Mouse (Mus musculus): ENCODE measurements around the gene Sufu. TPM values are rescaled to one million over a fixed set of nuclear protein-coding genes. Genes with fewer than 3 reads are reported as not detected.

Gene Sufu
- polyA plus RNA-seq, 1 experiment from 2014 or later, result 29.1 TPM

GRCm38 (mm10) chr19:46525691-46526631 is 129.3 kb downstream of the Sufu start:
- DNase-seq (peak; percentile 42), ATAC-seq (ENCODE audit: low FRiP score, low TSS enrichment) (no peak)
- no peak overlapping the region for H3K9ac ChIP-seq (replicated peaks; ENCODE audit: low read length)
- no peaks in the 10 kb centered on the region for H3K27me3 ChIP-seq (ENCODE audit: control insufficient read depth, insufficient read depth, low read length)
- no peaks in the 10 kb centered on the region for H3K36me3 ChIP-seq (ENCODE audit: control insufficient read depth, insufficient read depth, low read length)
- H3K4me3 ChIP-seq (replicated peaks; ENCODE audit: low read depth, low read length), result no peak overlapping the region
- WGBS, result 35% methylated on average over 10 of the region's 10 CpGs
- no peaks in the 10 kb centered on the region for H3K9me3 ChIP-seq (ENCODE audit: control insufficient read depth, low read length)
- 0 out of 2 replicates have a peak overlapping the region, but pooled peaks have one; percentile 41 for H3K27ac ChIP-seq (replicated peaks; ENCODE audit: low read depth, low read length)
- H3K4me2 ChIP-seq (ENCODE audit: low read length), result no peak overlapping the region
- H3K4me1 ChIP-seq (ENCODE audit: control insufficient read depth, insufficient read depth, low read length), result peaks cover 75% of the 10 kb centered on the region

DNA sequence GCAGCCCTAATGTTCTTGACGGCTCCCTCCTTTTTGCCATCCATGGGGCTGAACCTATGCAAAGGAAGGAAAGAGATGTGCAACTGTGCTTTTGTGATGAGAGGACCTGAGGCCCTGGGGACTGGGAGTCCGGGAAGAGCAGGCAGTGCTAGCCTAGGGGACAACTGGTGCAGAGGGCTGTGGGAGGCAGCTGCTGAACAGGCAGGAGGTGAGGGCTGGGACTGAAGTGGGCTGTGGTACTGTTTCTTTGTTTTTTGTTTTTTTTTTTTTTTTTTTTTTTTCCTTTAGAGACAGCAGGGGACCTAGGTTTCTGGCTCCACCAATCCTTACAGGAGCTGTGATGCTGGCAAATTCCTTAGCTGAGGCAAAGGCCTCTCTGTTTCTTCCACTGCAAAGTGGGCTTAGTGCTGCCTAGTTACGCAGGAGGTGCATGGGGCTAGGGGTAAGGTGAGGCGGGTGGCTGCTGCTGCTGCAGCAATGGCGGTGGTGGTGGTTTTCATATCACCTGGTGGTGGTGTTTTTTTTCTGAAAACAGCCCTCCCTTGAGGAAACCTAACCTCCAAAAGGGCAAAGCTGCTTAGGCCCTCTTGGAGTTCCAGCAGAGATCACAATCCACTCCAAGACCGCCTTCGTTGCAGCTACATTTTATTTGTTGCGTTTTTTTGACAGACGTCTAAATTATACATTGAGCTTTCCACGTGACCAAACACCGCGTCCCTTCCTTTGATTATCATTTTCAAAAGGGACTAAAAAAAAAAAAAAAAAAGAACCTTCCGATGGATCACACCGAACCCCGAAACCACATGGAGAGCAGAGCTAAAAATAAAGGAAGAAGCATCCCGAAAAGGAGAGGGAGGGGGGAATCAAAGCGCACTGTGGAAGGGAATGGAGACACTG is 131.2 kb downstream of the Sufu start:
- WGBS, result 7% methylated on average over 17 of the region's 17 CpGs
- peak; percentile 55 for DNase-seq

DNA sequence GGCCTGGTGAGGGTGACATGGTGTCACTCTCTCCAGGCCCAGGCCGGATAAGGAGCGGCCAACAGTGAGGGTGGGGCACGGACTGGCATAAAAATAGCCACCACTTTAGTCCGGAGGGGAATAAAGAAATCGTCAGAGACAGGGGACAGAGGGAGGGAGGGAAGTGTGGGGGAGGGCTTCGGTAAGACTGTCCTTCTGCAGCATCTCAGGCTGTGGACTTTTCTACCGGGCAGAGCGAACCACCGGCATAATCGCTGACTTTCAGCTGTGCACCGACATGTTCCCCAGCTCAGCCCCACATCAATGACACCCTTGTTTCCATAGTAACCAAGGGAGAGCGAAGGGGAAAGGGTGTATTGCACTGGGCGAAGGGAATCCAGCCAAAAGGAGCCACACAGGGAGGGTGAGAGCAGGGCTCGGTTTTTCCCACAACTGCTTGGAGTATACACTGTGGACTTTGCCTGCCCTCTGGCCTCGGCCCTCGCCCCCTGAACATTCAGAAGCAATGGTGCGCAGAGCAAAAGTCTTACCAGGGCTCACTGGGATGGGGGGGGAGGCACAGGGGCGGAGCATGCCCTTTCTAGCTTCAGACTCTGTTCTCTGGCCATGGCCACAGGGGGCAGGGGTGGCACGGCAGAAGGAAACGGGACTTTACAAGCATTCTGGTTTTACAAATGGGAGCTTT is 132.0 kb downstream of the Sufu start:
- peak overlapping the region; percentile 91 for H3K27ac ChIP-seq (replicated peaks; ENCODE audit: low read depth, low read length)
- no peaks in the 10 kb centered on the region for H3K27me3 ChIP-seq (ENCODE audit: control insufficient read depth, insufficient read depth, low read length)
- H3K9me3 ChIP-seq (ENCODE audit: control insufficient read depth, low read length), result no peaks in the 10 kb centered on the region
- WGBS, result under 1% methylated on average over 20 of the region's 20 CpGs
- H3K9ac ChIP-seq (replicated peaks; ENCODE audit: low read length), result peak overlapping the region; percentile 44; the same call in 1 of the 2 replicates
- peaks cover 97% of the 10 kb centered on the region for H3K4me1 ChIP-seq (ENCODE audit: control insufficient read depth, insufficient read depth, low read length)
- H3K4me2 ChIP-seq (ENCODE audit: low read length), result peak overlapping the region; percentile 54
- ATAC-seq (ENCODE audit: low FRiP score, low TSS enrichment) (peak; percentile 68), DNase-seq (peak; percentile 86)
- peak overlapping the region; percentile 19; the same call in 1 of the 2 replicates for H3K4me3 ChIP-seq (replicated peaks; ENCODE audit: low read depth, low read length)
- H3K36me3 ChIP-seq (ENCODE audit: control insufficient read depth, insufficient read depth, low read length), result no peaks in the 10 kb centered on the region

More for the DNA sequence above, 131.2 kb downstream of the Sufu start:
- ATAC-seq (ENCODE audit: low FRiP score, low TSS enrichment), result no peak
- peak overlapping the region; percentile 54 for H3K4me2 ChIP-seq (ENCODE audit: low read length)
- H3K27ac ChIP-seq (replicated peaks; ENCODE audit: low read depth, low read length), result peak overlapping the region; percentile 91
- H3K9me3 ChIP-seq (ENCODE audit: control insufficient read depth, low read length), result no peaks in the 10 kb centered on the region
- H3K36me3 ChIP-seq (ENCODE audit: control insufficient read depth, insufficient read depth, low read length), result no peaks in the 10 kb centered on the region
- peak overlapping the region; percentile 19; the same call in 1 of the 2 replicates for H3K4me3 ChIP-seq (replicated peaks; ENCODE audit: low read depth, low read length)
- H3K4me1 ChIP-seq (ENCODE audit: control insufficient read depth, insufficient read depth, low read length), result peaks cover 94% of the 10 kb centered on the region
- peak overlapping the region; percentile 44 for H3K9ac ChIP-seq (replicated peaks; ENCODE audit: low read length)
- H3K27me3 ChIP-seq (ENCODE audit: control insufficient read depth, insufficient read depth, low read length), result no peaks in the 10 kb centered on the region

GRCm38 (mm10) chr19:46529601-46530448 is 133.1 kb downstream of the Sufu start:
- Histone ChIP-seq H3K9me3 (ENCODE audit: control insufficient read depth, low read length) (no peaks in the 10 kb centered on the region), H3K27ac (replicated peaks; ENCODE audit: low read depth, low read length) (peak overlapping the region; percentile 91), H3K4me2 (ENCODE audit: low read length) (peak overlapping the region; percentile 54), H3K4me1 (ENCODE audit: control insufficient read depth, insufficient read depth, low read length) (peaks cover 88% of the 10 kb centered on the region), H3K4me3 (replicated peaks; ENCODE audit: low read depth, low read length) (no peak overlapping the region), H3K27me3 (ENCODE audit: control insufficient read depth, insufficient read depth, low read length) (no peaks in the 10 kb centered on the region), H3K9ac (replicated peaks; ENCODE audit: low read length) (peak overlapping the region; percentile 30; the same call in 1 of the 2 replicates), H3K36me3 (ENCODE audit: control insufficient read depth, insufficient read depth, low read length) (no peaks in the 10 kb centered on the region)
- WGBS, result 4% methylated on average over 13 of the region's 13 CpGs
- ATAC-seq (ENCODE audit: low FRiP score, low TSS enrichment) (no peak), DNase-seq (peak; percentile 61)

DNA sequence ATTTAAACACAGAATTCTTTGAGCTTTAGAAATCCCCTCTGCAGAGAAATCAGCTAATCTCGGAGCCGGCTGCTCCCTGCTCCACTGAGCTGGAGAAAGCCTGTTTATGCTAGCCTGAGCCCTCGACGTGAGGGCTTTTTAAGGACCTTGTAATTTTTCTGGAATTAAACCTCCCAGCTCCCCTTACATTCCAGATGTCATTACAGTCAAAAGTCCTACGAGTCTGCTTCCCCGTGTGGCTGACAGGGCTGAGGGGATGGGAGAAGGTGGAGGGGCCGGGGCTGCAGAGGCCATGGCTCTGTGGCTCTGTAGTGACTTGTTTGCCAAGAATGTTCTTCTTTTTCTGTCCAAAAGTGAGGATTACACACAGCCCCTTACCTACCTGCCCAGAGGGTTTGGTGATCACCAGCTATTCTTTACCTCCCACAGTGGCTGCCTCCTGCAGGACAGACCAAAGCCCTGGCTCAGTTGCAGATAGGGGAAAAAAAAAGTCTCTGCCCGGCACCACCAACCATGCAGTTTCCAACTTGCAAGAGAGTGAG is 133.8 kb downstream of the Sufu start:
- H3K9me3 ChIP-seq (ENCODE audit: control insufficient read depth, low read length), result no peaks in the 10 kb centered on the region
- no peaks in the 10 kb centered on the region for H3K36me3 ChIP-seq (ENCODE audit: control insufficient read depth, insufficient read depth, low read length)
- DNase-seq, result no peak
- peak overlapping the region; percentile 54 for H3K4me2 ChIP-seq (ENCODE audit: low read length)
- ATAC-seq (ENCODE audit: low FRiP score, low TSS enrichment), result no peak
- peaks cover 82% of the 10 kb centered on the region for H3K4me1 ChIP-seq (ENCODE audit: control insufficient read depth, insufficient read depth, low read length)
- peak overlapping the region; percentile 30; the same call in 1 of the 2 replicates for H3K9ac ChIP-seq (replicated peaks; ENCODE audit: low read length)
- H3K27me3 ChIP-seq (ENCODE audit: control insufficient read depth, insufficient read depth, low read length), result no peaks in the 10 kb centered on the region
- 5% methylated on average over 8 of the region's 8 CpGs for WGBS
- H3K27ac ChIP-seq (replicated peaks; ENCODE audit: low read depth, low read length), result peak overlapping the region; percentile 91
- no peak overlapping the region for H3K4me3 ChIP-seq (replicated peaks; ENCODE audit: low read depth, low read length)

- H3K27me3 ChIP-seq (ENCODE audit: control insufficient read depth, insufficient read depth, low read length), result no peaks in the 10 kb centered on the region
- no peaks in the 10 kb centered on the region for H3K9me3 ChIP-seq (ENCODE audit: control insufficient read depth, low read length)
- H3K36me3 ChIP-seq (ENCODE audit: control insufficient read depth, insufficient read depth, low read length), result no peaks in the 10 kb centered on the region
- DNase-seq (peak; percentile 72), ATAC-seq (ENCODE audit: low FRiP score, low TSS enrichment) (no peak)
- no peak overlapping the region for H3K4me3 ChIP-seq (replicated peaks; ENCODE audit: low read depth, low read length)
- H3K4me2 ChIP-seq (ENCODE audit: low read length), result peak overlapping the region; percentile 54
- peaks cover 74% of the 10 kb centered on the region for H3K4me1 ChIP-seq (ENCODE audit: control insufficient read depth, insufficient read depth, low read length)
- WGBS, result 8% methylated on average over 16 of the region's 16 CpGs
- peak overlapping the region; percentile 30 for H3K9ac ChIP-seq (replicated peaks; ENCODE audit: low read length)
- H3K27ac ChIP-seq (replicated peaks; ENCODE audit: low read depth, low read length), result peak overlapping the region; percentile 91
Observed at GRCm38 (mm10) chr19:46531071-46532030, 134.7 kb downstream of the Sufu start.

All from midbrain, embryonic 14.5 days (tissue).